Mouse (Mus musculus) lung, postnatal 0 days (tissue): Measurements from ENCODE around the gene Cpsf7. TPM values are rescaled to one million over a fixed set of nuclear protein-coding genes. Genes with fewer than 3 reads are reported as not detected.

Source experiments
- ATAC-seq: fragments of 200-750 bp; cut with Nextera tagmentation; 2 replicates; pipeline ENCODE4 v1.8.0; 2017; ENCODE audit warnings: moderate library complexity
- DNase-seq: peaks from one replicate; pipeline ENCODE4 v3.0.0-alpha.2; 2016; ENCODE audit warnings: low spot score
- H3K27ac ChIP-seq: fragments of 300-500 bp; sonication (generic); 2 replicates; pipeline ENCODE4 v1.5.1; 2014; ENCODE audit warnings: antibody characterized with exemption, mild to moderate bottlenecking, low read length, mixed read lengths
- H3K27me3 ChIP-seq: fragments of 300-500 bp; sonication (generic); replicated peaks from 2 replicates; pipeline ENCODE4 v1.6.1; 2014; ENCODE audit warnings: low read length, mixed read lengths; ENCODE audit not compliant: insufficient read depth
- H3K36me3 ChIP-seq: fragments of 300-500 bp; sonication (generic); 2 replicates; pipeline ENCODE4 v1.6.1; 2014; ENCODE audit warnings: low read length, mixed read lengths; ENCODE audit not compliant: insufficient read depth
- H3K4me1 ChIP-seq: fragments of 300-500 bp; sonication (generic); 2 replicates; pipeline ENCODE4 v1.6.1; 2014; ENCODE audit warnings: antibody characterized with exemption, low read depth, low read length, mixed read lengths; ENCODE audit not compliant: insufficient read depth
- H3K4me2 ChIP-seq: fragments of 300-500 bp; sonication (generic); replicated peaks from 2 replicates; pipeline ENCODE4 v1.6.1; 2014; ENCODE audit warnings: low read depth, mild to moderate bottlenecking, low read length, moderate library complexity, mixed read lengths
- H3K4me3 ChIP-seq: fragments of 300-500 bp; sonication (generic); 2 replicates; pipeline ENCODE4 v1.5.1; 2014; ENCODE audit warnings: low read depth, low read length
- H3K9ac ChIP-seq: fragments of 300-500 bp; sonication (generic); replicated peaks from 2 replicates; pipeline ENCODE4 v1.6.1; 2014; ENCODE audit warnings: low read depth, mild to moderate bottlenecking
- H3K9me3 ChIP-seq: fragments of 300-500 bp; sonication (generic); 2 replicates; pipeline ENCODE4 v1.6.1; 2016; ENCODE audit warnings: low read length, mixed read lengths
- CTCF ChIP-seq: IDR thresholded peaks from 2 replicates; pipeline ENCODE4 v1.5.1; 2016; ENCODE audit warnings: antibody characterized with exemption, mild to moderate bottlenecking
- EP300 ChIP-seq: IDR thresholded peaks from 2 replicates; pipeline ENCODE4 v1.6.1; 2016; ENCODE audit warnings: antibody characterized with exemption, mild to moderate bottlenecking, control low read depth
- WGBS: fragments of 180-500 bp; shearing (Covaris S2); extraction: QIAGEN DNeasy Blood & Tissue Kit; methylation state at CpG from one replicate; pipeline ENCODE4 v1.1.7; 2014; 5-methylcytosine and 5-hydroxymethylcytosine counted together
- polyA plus RNA-seq: library from polyadenylated mRNA; unstranded; fragments of >200 nt; fragmentation: Nextera tagmentation; extraction: Ambion mirVana; gene quantifications from 2 replicates; pipeline ENCODE4 v1.2.1, GENCODE M21; 2015

The Cpsf7 gene
- 19.8 and 20.0 TPM in 2 replicates for polyA plus RNA-seq

DNA sequence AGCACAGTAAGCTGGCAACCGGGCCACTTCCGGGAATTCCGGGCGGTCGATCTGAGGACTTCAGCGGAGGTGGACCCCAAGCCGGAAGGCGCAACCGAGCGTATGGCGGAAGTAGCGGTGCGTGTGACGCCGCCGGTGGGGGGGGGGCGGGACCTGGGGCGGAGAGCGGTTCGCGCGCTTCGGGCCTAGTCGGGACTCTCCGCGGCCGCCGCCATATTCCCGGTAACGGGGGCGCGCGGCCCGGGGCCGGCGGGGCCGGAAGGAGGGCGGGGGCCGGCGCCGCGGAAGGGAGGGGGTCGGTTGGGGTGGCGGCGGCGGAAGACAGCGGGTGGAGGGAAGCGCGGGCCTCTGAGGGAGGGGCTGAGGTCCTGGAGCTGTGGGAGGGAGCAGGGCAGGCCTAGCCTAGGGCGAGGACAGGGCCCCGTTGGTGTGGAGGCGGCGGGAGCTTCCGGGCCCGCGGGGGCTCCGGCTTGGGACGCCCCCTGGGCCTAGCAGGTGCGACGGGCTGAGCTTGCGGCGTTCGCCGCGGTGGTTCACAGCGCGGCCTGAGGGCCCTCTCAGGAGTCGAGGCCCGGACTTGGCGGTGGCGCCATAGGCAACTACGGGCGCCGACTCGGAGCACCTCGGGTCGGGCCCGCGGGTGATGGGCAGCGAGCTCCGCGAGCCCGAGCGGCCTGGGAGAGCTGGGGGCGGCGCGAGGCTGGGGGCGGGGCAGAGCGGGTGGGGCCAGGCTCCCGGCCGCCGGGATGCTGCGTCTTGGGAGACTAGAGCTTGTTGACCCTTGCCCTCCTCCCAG, at the start of gene Cpsf7:
Gene Cpsf7, plus strand, starts transcription at position 161 of the 796 bp plus-strand sequence.
- Histone ChIP-seq H3K9me3 (no peaks in the 10 kb centered on the region), H3K9ac (peak within 1 kb of the TSS; percentile 98), H3K36me3 (no peaks in the 10 kb centered on the region; the same call in 1 of the 2 replicates), H3K27me3 (no peaks in the 10 kb centered on the region), H3K27ac (peak within 1 kb of the TSS; percentile 99), H3K4me3 (peak within 1 kb of the TSS; percentile 94), H3K4me1 (peaks cover 8% of the 10 kb centered on the region; the same call in 1 of the 2 replicates), H3K4me2 (peak within 1 kb of the TSS; percentile 69)
- no peak for TF ChIP-seq CTCF
- TF ChIP-seq EP300: no peak
- under 1% methylated on average over 49 of the region's 93 CpGs for WGBS
- DNase-seq (peak; percentile 95), ATAC-seq (peak; percentile 94)

GRCm38 (mm10) chr19:10479541-10479940, 45.5 kb upstream of the Cpsf7 start:
- no peak for ATAC-seq
- TF ChIP-seq EP300 (no peak), CTCF (no peak)
- WGBS: 56% methylated on average over 4 of the region's 4 CpGs
- H3K9me3 ChIP-seq: no peaks in the 10 kb centered on the region
- H3K9ac ChIP-seq: no peak overlapping the region
- no peak for DNase-seq
- H3K4me1 ChIP-seq: no peaks in the 10 kb centered on the region
- no peaks in the 10 kb centered on the region for H3K36me3 ChIP-seq
- no peak overlapping the region for H3K4me3 ChIP-seq
- H3K4me2 ChIP-seq: no peak overlapping the region
- H3K27ac ChIP-seq: no peak overlapping the region
- no peaks in the 10 kb centered on the region for H3K27me3 ChIP-seq

- Histone ChIP-seq H3K4me2 (no peak within 1 kb of the TSS), H3K36me3 (no peaks in the 10 kb centered on the region), H3K9ac (no peak within 1 kb of the TSS), H3K4me3 (no peak within 1 kb of the TSS), H3K9me3 (no peaks in the 10 kb centered on the region), H3K4me1 (no peaks in the 10 kb centered on the region), H3K27ac (no peak within 1 kb of the TSS), H3K27me3 (0 out of 2 replicates have a peak, but pooled peaks cover 2% of the 10 kb centered on the region)
- peak; percentile 70 for ATAC-seq
- WGBS: 24% methylated on average over 6 of the region's 6 CpGs
- TF ChIP-seq EP300 (no peak), CTCF (no peak)
- peak; percentile 50 for DNase-seq
Measured at GRCm38 (mm10) chr19:10482703-10483102, 42.4 kb upstream of the Cpsf7 start, which contains the start of gene Ppp1r32. Gene Ppp1r32, minus strand, starts transcription at chr19:10482928.

DNA sequence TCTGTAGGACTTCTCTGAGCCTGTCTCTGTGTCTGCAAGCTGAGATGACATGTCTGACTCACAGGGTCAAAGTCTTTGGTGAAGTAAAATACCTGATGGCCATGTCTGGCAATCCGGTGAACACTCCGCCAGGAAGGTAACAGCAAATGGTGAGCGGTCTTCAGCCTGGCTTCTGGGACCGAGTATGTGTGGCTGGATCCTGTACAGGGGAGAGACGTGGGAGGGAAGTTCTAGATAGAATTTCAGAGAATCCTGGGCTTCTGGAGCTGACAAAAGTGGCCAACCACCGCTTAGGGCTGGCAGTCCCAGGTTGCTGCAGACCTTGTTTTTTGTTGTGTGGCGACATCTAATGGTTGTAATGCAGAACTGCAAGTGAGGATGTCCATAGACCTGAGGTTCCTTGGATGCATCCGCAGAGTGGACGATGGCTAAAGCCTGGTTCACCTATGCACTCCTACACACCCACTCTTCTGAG, 38.8 kb upstream of the Cpsf7 start:
- DNase-seq: peak; percentile 76
- no peaks in the 10 kb centered on the region for H3K4me1 ChIP-seq
- H3K27me3 ChIP-seq: 0 out of 2 replicates have a peak, but pooled peaks cover 2% of the 10 kb centered on the region
- H3K4me3 ChIP-seq: no peak overlapping the region
- H3K4me2 ChIP-seq: no peak overlapping the region
- no peaks in the 10 kb centered on the region for H3K9me3 ChIP-seq
- ATAC-seq: peak; percentile 78
- peak; percentile 92 for TF ChIP-seq CTCF
- TF ChIP-seq EP300: no peak
- no peaks in the 10 kb centered on the region for H3K36me3 ChIP-seq
- H3K9ac ChIP-seq: no peak overlapping the region
- WGBS: 20% methylated on average over 9 of the region's 9 CpGs
- H3K27ac ChIP-seq: no peak overlapping the region

- Histone ChIP-seq H3K9ac (no peak overlapping the region), H3K9me3 (no peaks in the 10 kb centered on the region), H3K36me3 (0 out of 2 replicates have a peak, but pooled peaks cover 6% of the 10 kb centered on the region), H3K4me2 (no peak overlapping the region), H3K27ac (no peak overlapping the region), H3K27me3 (no peaks in the 10 kb centered on the region), H3K4me3 (no peak overlapping the region), H3K4me1 (no peaks in the 10 kb centered on the region)
- DNase-seq (no peak), ATAC-seq (no peak)
- 90% methylated on average over 1 of the region's 1 CpGs for WGBS
- TF ChIP-seq CTCF (no peak), EP300 (no peak)
Measured at GRCm38 (mm10) chr19:10495670-10496069, 29.4 kb upstream of the Cpsf7 start.

GRCm38 (mm10) chr19:10496976-10497375, 28.1 kb upstream of the Cpsf7 start:
- no peak overlapping the region for H3K27ac ChIP-seq
- TF ChIP-seq EP300 (no peak), CTCF (no peak)
- no peak for ATAC-seq
- H3K9me3 ChIP-seq: no peaks in the 10 kb centered on the region
- H3K9ac ChIP-seq: no peak overlapping the region
- no peaks in the 10 kb centered on the region for H3K4me1 ChIP-seq
- 0 out of 2 replicates have a peak, but pooled peaks cover 6% of the 10 kb centered on the region for H3K36me3 ChIP-seq
- DNase-seq: no peak
- 71% methylated on average over 2 of the region's 2 CpGs for WGBS
- H3K4me3 ChIP-seq: no peak overlapping the region
- no peaks in the 10 kb centered on the region for H3K27me3 ChIP-seq
- H3K4me2 ChIP-seq: no peak overlapping the region
